Mouse (Mus musculus): ENCODE measurements around the gene Slc13a5. TPM values are rescaled to one million over a fixed set of nuclear protein-coding genes. Genes with fewer than 3 reads are reported as not detected.

Slc13a5 gene
- polyA plus RNA-seq, 1 experiment from 2014 or later: 0.10 TPM

DNA sequence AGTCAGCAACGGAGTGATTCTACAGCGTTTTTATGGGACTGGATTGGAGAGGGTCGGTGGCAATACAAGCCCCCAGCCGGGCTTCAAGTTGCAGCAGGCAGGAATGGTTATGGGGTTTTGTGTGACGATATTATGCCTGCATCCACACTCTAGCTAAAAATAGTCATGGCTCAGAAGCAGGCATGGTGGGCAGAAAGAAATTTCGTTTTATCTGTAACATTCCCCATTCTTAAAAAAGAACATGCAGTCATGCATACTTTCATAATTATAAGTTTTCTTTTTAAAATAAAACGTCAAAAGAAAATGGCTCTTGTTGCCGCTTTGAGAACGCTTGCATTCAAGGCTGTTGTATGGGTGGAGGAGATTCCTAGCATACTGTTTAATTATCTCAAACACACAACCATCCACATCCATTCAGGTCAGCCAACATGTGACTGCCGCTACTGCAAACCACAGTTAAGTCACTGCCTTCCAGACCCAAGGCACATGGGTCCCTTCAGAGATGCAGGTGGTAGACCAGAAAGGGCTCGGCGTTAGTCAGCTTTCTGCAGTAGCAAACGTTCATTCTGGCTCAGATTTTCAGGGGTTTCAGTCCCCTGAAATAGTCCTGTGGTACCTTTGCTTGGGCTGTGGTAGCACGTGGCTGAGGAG, 17.6 kb upstream of the Slc13a5 start:
- no peak for DNase-seq (ENCODE audit: low spot score)
- H3K4me1 ChIP-seq: no peaks in the 10 kb centered on the region
- H3K27me3 ChIP-seq (ENCODE audit: low read depth, poor library complexity, severe bottlenecking): no peaks in the 10 kb centered on the region
- 87% methylated on average over 14 of the region's 14 CpGs for WGBS
- H3K27ac ChIP-seq: no peak overlapping the region
- H3K36me3 ChIP-seq: no peaks in the 10 kb centered on the region
- H3K4me3 ChIP-seq: no peak overlapping the region
- no peaks in the 10 kb centered on the region for H3K9me3 ChIP-seq (replicated peaks)

DNA sequence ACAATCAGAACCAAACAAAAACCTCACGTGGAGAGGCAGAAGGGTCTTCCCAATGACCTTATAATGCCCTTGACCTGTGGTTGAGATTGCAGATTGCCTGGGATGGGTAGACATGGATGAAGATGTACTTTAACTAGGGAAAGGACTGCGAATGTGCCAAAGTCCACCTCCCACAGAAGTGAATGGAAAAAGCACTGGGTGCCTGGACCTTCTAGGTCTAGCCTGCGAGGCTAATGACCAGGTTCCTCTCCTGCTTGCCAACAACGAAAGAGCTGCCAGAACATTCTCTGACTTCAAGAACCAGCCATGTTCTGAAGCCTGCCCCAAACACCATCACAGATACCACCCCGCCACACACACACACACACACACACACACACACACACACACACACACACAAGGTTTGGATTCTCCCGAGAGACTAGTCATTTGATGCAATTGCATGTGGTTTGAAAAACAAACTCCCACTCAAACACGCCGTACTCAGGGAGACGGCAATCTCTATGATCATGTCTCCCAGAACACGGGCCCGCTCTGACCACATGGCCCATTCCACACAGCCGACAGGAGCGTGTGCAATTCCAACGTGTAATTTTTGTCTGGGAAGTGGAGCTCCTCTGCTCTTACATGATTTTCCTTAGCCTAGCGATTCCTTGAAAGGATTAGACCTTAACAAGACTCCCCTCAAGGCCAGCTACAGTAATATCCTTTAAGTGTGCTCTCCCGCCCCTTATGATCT, 16.6 kb upstream of the Slc13a5 start:
- Histone ChIP-seq H3K4me3 (no peak overlapping the region), H3K36me3 (no peaks in the 10 kb centered on the region), H3K27me3 (ENCODE audit: low read depth, poor library complexity, severe bottlenecking) (no peaks in the 10 kb centered on the region), H3K4me1 (no peaks in the 10 kb centered on the region), H3K9me3 (replicated peaks) (no peaks in the 10 kb centered on the region), H3K27ac (no peak overlapping the region)
- DNase-seq (ENCODE audit: low spot score): no peak
- WGBS: 92% methylated on average over 16 of the region's 16 CpGs

GRCm38 (mm10) chr11:72281852-72282400, 14.9 kb upstream of the Slc13a5 start:
- H3K9me3 ChIP-seq (replicated peaks): no peaks in the 10 kb centered on the region
- no peaks in the 10 kb centered on the region for H3K27me3 ChIP-seq (ENCODE audit: low read depth, poor library complexity, severe bottlenecking)
- H3K27ac ChIP-seq: no peak overlapping the region
- H3K4me1 ChIP-seq: no peaks in the 10 kb centered on the region
- no peak for DNase-seq (ENCODE audit: low spot score)
- H3K4me3 ChIP-seq: no peak overlapping the region
- 85% methylated on average over 5 of the region's 5 CpGs for WGBS
- H3K36me3 ChIP-seq: no peaks in the 10 kb centered on the region

DNA sequence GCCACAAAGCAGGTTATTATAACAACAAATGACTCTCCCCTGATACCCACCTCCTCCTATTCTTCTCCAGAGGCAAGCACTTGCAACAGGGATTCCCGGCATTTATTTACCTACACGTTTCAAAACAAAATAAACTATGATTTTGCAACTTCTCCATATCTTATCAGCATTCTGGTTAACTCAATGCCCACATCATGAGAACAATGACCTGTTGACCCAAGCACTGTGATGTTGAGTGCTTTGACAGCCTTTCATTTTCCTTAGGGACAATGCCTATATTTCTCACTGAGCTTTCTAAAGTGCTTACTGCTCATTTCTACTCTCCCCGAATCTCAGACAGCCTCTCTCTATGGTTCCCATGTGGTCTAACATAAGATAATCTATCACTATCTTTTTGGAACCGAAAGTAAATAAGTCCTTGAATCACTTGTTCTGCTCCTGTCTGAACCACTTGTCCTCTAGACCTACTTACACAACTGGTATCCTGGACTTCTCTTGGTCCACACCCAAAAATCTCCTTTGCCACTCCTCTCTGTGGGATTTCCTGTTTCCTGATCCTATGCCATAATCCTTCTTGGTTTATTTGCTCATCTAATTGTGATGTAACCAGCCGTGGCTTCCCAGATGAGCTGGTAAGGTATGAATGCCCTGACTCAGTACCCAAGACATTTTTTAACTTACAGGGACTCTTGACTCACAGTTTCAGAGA, 14.3 kb upstream of the Slc13a5 start:
- Histone ChIP-seq H3K9me3 (replicated peaks) (no peaks in the 10 kb centered on the region), H3K4me3 (no peak overlapping the region), H3K27me3 (ENCODE audit: low read depth, poor library complexity, severe bottlenecking) (no peaks in the 10 kb centered on the region), H3K4me1 (no peaks in the 10 kb centered on the region), H3K36me3 (no peaks in the 10 kb centered on the region), H3K27ac (no peak overlapping the region)
- WGBS: 90% methylated on average over 5 of the region's 5 CpGs
- no peak for DNase-seq (ENCODE audit: low spot score)

GRCm38 (mm10) chr11:72273341-72273740, 6.3 kb upstream of the Slc13a5 start:
- DNase-seq (ENCODE audit: low spot score): no peak
- Histone ChIP-seq H3K4me3 (no peak overlapping the region), H3K27me3 (ENCODE audit: low read depth, poor library complexity, severe bottlenecking) (peaks cover 9% of the 10 kb centered on the region), H3K36me3 (no peaks in the 10 kb centered on the region), H3K27ac (no peak overlapping the region), H3K9me3 (replicated peaks) (no peaks in the 10 kb centered on the region), H3K4me1 (no peaks in the 10 kb centered on the region)
- WGBS: 70% methylated on average over 3 of the region's 3 CpGs

GRCm38 (mm10) chr11:72271761-72272160, 4.7 kb upstream of the Slc13a5 start:
- Histone ChIP-seq H3K4me3 (no peak overlapping the region), H3K36me3 (no peaks in the 10 kb centered on the region), H3K27me3 (ENCODE audit: low read depth, poor library complexity, severe bottlenecking) (peaks cover 25% of the 10 kb centered on the region), H3K9me3 (replicated peaks) (no peaks in the 10 kb centered on the region), H3K27ac (no peak overlapping the region), H3K4me1 (peaks cover 5% of the 10 kb centered on the region)
- WGBS: 51% methylated on average over 1 of the region's 1 CpGs
- no peak for DNase-seq (ENCODE audit: low spot score)

- no peak overlapping the region for H3K27ac ChIP-seq
- H3K4me3 ChIP-seq: peak overlapping the region; percentile 52
- H3K27me3 ChIP-seq (ENCODE audit: low read depth, poor library complexity, severe bottlenecking): peaks cover 65% of the 10 kb centered on the region
- WGBS: 2% methylated on average over 46 of the region's 46 CpGs
- H3K4me1 ChIP-seq: peaks cover 20% of the 10 kb centered on the region
- no peaks in the 10 kb centered on the region for H3K36me3 ChIP-seq
- no peaks in the 10 kb centered on the region for H3K9me3 ChIP-seq (replicated peaks)
- DNase-seq (ENCODE audit: low spot score): peak; percentile 67
Measured at GRCm38 (mm10) chr11:72266207-72266959, 639 bp downstream of the Slc13a5 start.

DNA sequence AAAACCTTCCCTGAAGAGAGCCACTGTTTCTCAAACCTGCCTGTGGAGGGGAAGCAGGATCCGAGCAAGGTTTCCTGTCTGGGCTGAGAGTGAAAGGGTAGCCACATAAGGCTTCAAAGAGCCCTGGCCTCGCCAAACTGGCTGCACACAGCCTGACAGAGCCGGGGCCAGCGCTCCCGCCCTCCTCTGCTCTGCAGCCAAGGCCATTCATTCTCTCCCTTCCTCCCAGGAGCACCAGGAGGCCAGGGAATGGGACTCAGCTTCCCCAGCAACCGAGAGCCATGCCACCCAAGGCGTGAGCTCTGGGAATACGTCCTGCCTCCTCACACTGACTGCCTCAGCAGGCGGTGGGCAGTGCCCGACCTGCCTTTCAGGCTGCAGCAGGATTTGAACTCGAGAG, 1.5 kb downstream of the Slc13a5 start:
- Histone ChIP-seq H3K36me3 (no peaks in the 10 kb centered on the region), H3K9me3 (replicated peaks) (no peaks in the 10 kb centered on the region), H3K27me3 (ENCODE audit: low read depth, poor library complexity, severe bottlenecking) (peaks cover 65% of the 10 kb centered on the region), H3K4me1 (peaks cover 20% of the 10 kb centered on the region), H3K27ac (no peak overlapping the region), H3K4me3 (peak overlapping the region; percentile 52)
- WGBS: 9% methylated on average over 11 of the region's 11 CpGs
- DNase-seq (ENCODE audit: low spot score): peak; percentile 31

- no peaks in the 10 kb centered on the region for H3K36me3 ChIP-seq
- no peaks in the 10 kb centered on the region for H3K27me3 ChIP-seq (ENCODE audit: low read depth, poor library complexity, severe bottlenecking)
- no peak for DNase-seq (ENCODE audit: low spot score)
- no peak overlapping the region for H3K27ac ChIP-seq
- no peak overlapping the region for H3K4me3 ChIP-seq
- H3K9me3 ChIP-seq (replicated peaks): no peaks in the 10 kb centered on the region
- no peaks in the 10 kb centered on the region for H3K4me1 ChIP-seq
- WGBS: 78% methylated on average over 2 of the region's 2 CpGs
Measured at GRCm38 (mm10) chr11:72256441-72256840, 10.6 kb downstream of the Slc13a5 start.

- Histone ChIP-seq H3K27ac (no peak overlapping the region), H3K4me1 (no peaks in the 10 kb centered on the region), H3K9me3 (replicated peaks) (no peaks in the 10 kb centered on the region), H3K4me3 (no peak overlapping the region), H3K27me3 (ENCODE audit: low read depth, poor library complexity, severe bottlenecking) (0 out of 2 replicates have a peak, but pooled peaks cover under 1% of the 10 kb centered on the region), H3K36me3 (no peaks in the 10 kb centered on the region)
- DNase-seq (ENCODE audit: low spot score): no peak
- 93% methylated on average over 4 of the region's 4 CpGs for WGBS
Measured at GRCm38 (mm10) chr11:72255629-72256028, 11.4 kb downstream of the Slc13a5 start.

DNA sequence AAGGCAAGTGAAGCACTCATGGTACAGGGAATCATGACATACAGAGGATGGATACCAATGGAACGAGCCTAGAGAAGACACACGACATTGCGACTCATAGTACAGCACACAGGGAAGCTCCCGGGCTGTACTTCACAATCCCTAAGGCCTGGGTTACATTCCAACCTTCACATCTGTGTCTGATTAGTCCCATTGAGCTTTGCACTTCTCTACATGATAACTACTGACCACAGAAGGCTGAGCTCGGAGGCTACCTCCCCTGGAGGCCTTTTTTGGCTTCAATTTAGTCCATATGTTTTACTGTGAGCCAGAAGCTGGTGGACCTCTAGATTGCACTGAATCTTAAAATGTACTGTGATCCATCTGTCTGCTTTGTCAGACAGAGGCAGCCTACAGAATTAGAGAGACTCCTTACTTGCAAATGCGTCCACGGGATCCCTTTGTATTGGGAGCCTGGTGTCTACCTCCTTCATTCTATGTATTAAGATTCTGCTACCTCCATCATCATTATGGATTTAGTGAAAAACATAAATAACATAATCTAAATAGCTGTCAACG, 21.7 kb downstream of the Slc13a5 start:
- 53% methylated on average over 8 of the region's 8 CpGs for WGBS
- H3K36me3 ChIP-seq: no peaks in the 10 kb centered on the region
- DNase-seq (ENCODE audit: low spot score): no peak

More for the DNA sequence above, 21.7 kb downstream of the Slc13a5 start:
- no peak overlapping the region for H3K4me3 ChIP-seq
- H3K9me3 ChIP-seq (replicated peaks): no peaks in the 10 kb centered on the region
- peaks cover 4% of the 10 kb centered on the region; the same call in 1 of the 2 replicates for H3K4me1 ChIP-seq
- no peak overlapping the region for H3K27ac ChIP-seq
- H3K27me3 ChIP-seq (ENCODE audit: low read depth, poor library complexity, severe bottlenecking): no peaks in the 10 kb centered on the region

All from limb, embryonic 10.5 days (tissue).